Mouse (Mus musculus) thymus, adult 2 months (tissue): ENCODE data around the gene Syngr1.

ENCODE experiments used
- CTCF ChIP-seq: fragments of 200-500 bp; IDR thresholded peaks from 2 replicates; pipeline ENCODE4 v1.5.1; 2012; ENCODE audit warnings: mild to moderate bottlenecking, control low read depth, low read length, moderate library complexity, borderline replicate concordance; ENCODE audit not compliant: control insufficient read depth, poor library complexity, insufficient read depth; ENCODE audit errors: extremely low read depth
- POLR2A ChIP-seq: fragments of 200-500 bp; IDR thresholded peaks from 2 replicates; pipeline ENCODE4 v1.6.1; 2012; ENCODE audit warnings: mild to moderate bottlenecking, low read length, control low read depth, moderate library complexity; ENCODE audit not compliant: control insufficient read depth, poor library complexity, insufficient read depth; ENCODE audit errors: extremely low read depth

DNA sequence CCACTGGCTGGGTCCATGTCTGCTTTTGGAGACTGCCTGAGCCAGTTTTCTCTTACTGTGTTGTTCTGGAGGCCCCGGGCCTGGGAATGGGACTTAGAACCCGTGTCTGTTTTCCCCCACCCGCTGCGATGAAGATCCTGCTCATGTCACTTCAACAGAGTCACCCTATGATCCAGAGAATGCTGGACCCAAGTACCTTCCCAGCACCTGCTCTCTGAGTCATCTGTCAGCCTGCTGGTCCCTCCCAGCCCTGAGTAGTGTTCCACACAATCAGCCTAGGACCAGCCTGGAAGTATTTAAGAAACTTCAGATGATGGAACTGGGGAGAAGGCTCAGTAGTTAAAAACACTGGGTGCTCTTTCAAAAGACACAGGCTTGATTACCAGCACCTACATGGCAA lies 72.6 kb downstream of the Syngr1 start:
- TF ChIP-seq CTCF = no peak
- TF ChIP-seq POLR2A = no peak
